9 mouse cellular contexts compared by ENCODE assay signal in the genomic region with DNA sequence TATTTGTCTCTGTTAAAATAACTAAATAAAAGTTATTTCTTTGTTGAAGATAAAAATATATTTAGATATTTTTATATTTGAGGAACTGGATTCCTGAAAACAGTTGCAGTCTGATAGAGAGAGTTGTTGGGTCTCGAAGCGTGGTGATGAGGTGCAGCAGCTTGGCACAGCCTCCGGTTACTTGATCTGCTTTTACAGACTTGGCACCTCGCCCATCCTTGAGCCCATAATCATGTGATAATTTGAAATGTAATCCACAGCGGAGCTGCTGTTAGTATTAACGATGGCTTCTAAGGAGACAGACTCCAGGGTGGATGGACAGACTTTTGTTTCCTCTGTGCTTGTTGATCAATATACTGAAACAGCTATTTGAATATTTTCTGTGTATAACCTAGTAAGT. TPM values are rescaled to one million over a fixed set of nuclear protein-coding genes. Genes with fewer than 3 reads are reported as not detected.
A peak's percentile ranks its signal among the peaks of the same experiment; 100 is the strongest.
DNase-seq lines count a peak whose midpoint lies in the region; ATAC-seq and TF ChIP-seq lines count a peak whose summit lies in the region.
"Had no signal": no experiment of that assay in that cellular context is flagged by ENCODE, and none has a peak within 500 bp of the region (broad histone marks: within the 10 kb centered on the region; RNA-seq: fewer than 3 reads in every experiment).

No protein-coding gene starts in this region.

- TF ChIP-seq POLR2A in limb, embryonic 14.5 days (IDR thresholded peaks at IDR 0.05; ENCODE audit: borderline replicate concordance, extremely low read depth, insufficient read depth, insufficient read length): no peak

- H3K9ac ChIP-seq in neural tube, embryonic 14.5 days (replicated peaks; ENCODE audit: low read depth, low read length): no peak overlapping the region
- no peak overlapping the region for H3K9ac ChIP-seq in hindbrain, embryonic 15.5 days
- no peak overlapping the region for H3K9ac ChIP-seq in limb, embryonic 14.5 days (ENCODE audit: low read depth, low read length, severe bottlenecking)
- H3K9ac ChIP-seq: limb, embryonic 15.5 days had no signal

- H3K27me3 ChIP-seq in neural tube, embryonic 14.5 days (ENCODE audit: control insufficient read depth, insufficient read depth, low read length): no peaks in the 10 kb centered on the region
- H3K27me3 ChIP-seq in hindbrain, embryonic 15.5 days: no peaks in the 10 kb centered on the region
- H3K27me3 ChIP-seq in limb, embryonic 14.5 days (ENCODE audit: control insufficient read depth, insufficient read depth, low read length): no peaks in the 10 kb centered on the region
- H3K27me3 ChIP-seq: limb, embryonic 15.5 days had no signal

- H3K4me2 ChIP-seq in neural tube, embryonic 14.5 days (ENCODE audit: low read depth, low read length): no peak overlapping the region
- no peak overlapping the region for H3K4me2 ChIP-seq in hindbrain, embryonic 15.5 days
- H3K4me2 ChIP-seq in limb, embryonic 14.5 days (replicated peaks; ENCODE audit: low read depth, low read length, severe bottlenecking): no peak overlapping the region
- H3K4me2 ChIP-seq: limb, embryonic 15.5 days had no signal

- H3K4me3 ChIP-seq in neural tube, embryonic 14.5 days (ENCODE audit: low read depth, low read length): no peak overlapping the region
- no peak overlapping the region for H3K4me3 ChIP-seq in hindbrain, embryonic 15.5 days
- H3K4me3 ChIP-seq in limb, embryonic 14.5 days (replicated peaks; ENCODE audit: low read length): no peak overlapping the region
- H3K4me3 ChIP-seq: limb, embryonic 15.5 days had no signal

- WGBS in neural tube, embryonic 14.5 days: 28% methylated on average over 6 of the region's 6 CpGs
- WGBS in hindbrain, embryonic 15.5 days: 22% methylated on average over 6 of the region's 6 CpGs
- 12% methylated on average over 6 of the region's 6 CpGs for WGBS in limb, embryonic 14.5 days

- no peak for DNase-seq in neural tube, embryonic 10.5 days (ENCODE audit: extremely low spot score, low spot score)
- DNase-seq in brain, adult 2 months (ENCODE audit: low read depth, low spot score): peak; percentile 82
- peak; percentile 84 for DNase-seq in gastrocnemius, adult 18-20 months (ENCODE audit: low spot score)
- peak; percentile 68 for DNase-seq in limb, embryonic 14.5 days (ENCODE audit: low spot score)
- peak; percentile 71 to 75 for DNase-seq in right cerebral cortex, postnatal 10 days (ENCODE audit: low spot score in 2 of 2)
- DNase-seq in c-Kit-positive CD71-positive TER-119-positive erythroid progenitor cells, embryonic 14.5 days (ENCODE audit: low spot score): no peak

- peak; percentile 61 for ATAC-seq in neural tube, embryonic 14.5 days (ENCODE audit: low read depth)
- peak; percentile 54 for ATAC-seq in hindbrain, embryonic 15.5 days (ENCODE audit: low FRiP score, low read depth)
- ATAC-seq in limb, embryonic 14.5 days (ENCODE audit: low FRiP score, low read depth): no peak

- H3K36me3 ChIP-seq in neural tube, embryonic 14.5 days (ENCODE audit: control insufficient read depth, insufficient read depth, low read length): no peaks in the 10 kb centered on the region
- H3K36me3 ChIP-seq in hindbrain, embryonic 15.5 days: no peaks in the 10 kb centered on the region
- 0 out of 2 replicates have a peak, but pooled peaks cover 3% of the 10 kb centered on the region for H3K36me3 ChIP-seq in limb, embryonic 14.5 days (ENCODE audit: control insufficient read depth, insufficient read depth, low read length)
- H3K36me3 ChIP-seq: limb, embryonic 15.5 days had no signal

- H3K27ac ChIP-seq in neural tube, embryonic 14.5 days (ENCODE audit: low read depth, low read length): no peak overlapping the region
- no peak overlapping the region for H3K27ac ChIP-seq in hindbrain, embryonic 15.5 days (replicated peaks)
- H3K27ac ChIP-seq in limb, embryonic 14.5 days (replicated peaks; ENCODE audit: low read depth, low read length): no peak overlapping the region
- H3K27ac ChIP-seq: limb, embryonic 15.5 days had no signal

- peaks cover 32% of the 10 kb centered on the region; the same call in 1 of the 2 replicates for H3K4me1 ChIP-seq in neural tube, embryonic 14.5 days (ENCODE audit: control insufficient read depth, insufficient read depth, low read length)
- H3K4me1 ChIP-seq in hindbrain, embryonic 15.5 days (replicated peaks): peaks cover 25% of the 10 kb centered on the region
- peaks cover 24% of the 10 kb centered on the region for H3K4me1 ChIP-seq in limb, embryonic 14.5 days (ENCODE audit: control insufficient read depth, insufficient read depth, low read length)

- H3K9me3 ChIP-seq in neural tube, embryonic 14.5 days (ENCODE audit: control insufficient read depth, low read length): no peaks in the 10 kb centered on the region
- no peaks in the 10 kb centered on the region for H3K9me3 ChIP-seq in hindbrain, embryonic 15.5 days
- H3K9me3 ChIP-seq in limb, embryonic 14.5 days (ENCODE audit: control insufficient read depth, low read length): no peaks in the 10 kb centered on the region
- H3K9me3 ChIP-seq: limb, embryonic 15.5 days had no signal

RNA-seq across cellular contexts. Expression of a gene that starts 35.3 kb away (rescaled TPM):
- polyA plus RNA-seq in neural tube, embryonic 14.5 days (2014; fragmentation: Nextera tagmentation; extraction: Ambion mirVana): 19.9 and 28.3 TPM in 2 replicates
- 10 to 100 TPM; 28.4 to 32.2 TPM for total RNA-seq in gastrocnemius, adult 18-20 months (2021)
- polyA plus RNA-seq in hindbrain, embryonic 15.5 days (2015; fragmentation: Nextera tagmentation; extraction: Ambion mirVana): 10.6 and 13.5 TPM in 2 replicates
- polyA plus RNA-seq in limb, embryonic 14.5 days (2012; rRNA removed): 17.3 and 18.0 TPM in 2 replicates
- 12.2 and 14.4 TPM in 2 replicates for polyA plus RNA-seq in limb, embryonic 14.5 days (2014; fragmentation: Nextera tagmentation; extraction: Ambion mirVana)

RNA-seq across cellular contexts. Expression of a gene that starts 53.0 kb away (rescaled TPM):
- 132 and 140 TPM in 2 replicates for polyA plus RNA-seq in neural tube, embryonic 14.5 days (2014; fragmentation: Nextera tagmentation; extraction: Ambion mirVana)
- total RNA-seq in gastrocnemius, adult 18-20 months (2021): 10 to 100 TPM; 54.6 to 58.7 TPM
- polyA plus RNA-seq in hindbrain, embryonic 15.5 days (2015; fragmentation: Nextera tagmentation; extraction: Ambion mirVana): 109 and 112 TPM in 2 replicates
- polyA plus RNA-seq in limb, embryonic 14.5 days (2012; rRNA removed): 38.4 and 38.5 TPM in 2 replicates
- 60.2 and 62.5 TPM in 2 replicates for polyA plus RNA-seq in limb, embryonic 14.5 days (2014; fragmentation: Nextera tagmentation; extraction: Ambion mirVana)

Comparison
In these comparisons a context has a peak if more than half of its experiments do, and no peak if none do; other contexts are left out.
1. DNase-seq: peak in brain, adult 2 months (single experiment), gastrocnemius, adult 18-20 months (single experiment), limb, embryonic 14.5 days (single experiment) and right cerebral cortex, postnatal 10 days (2 of 2); none in neural tube, embryonic 10.5 days (single experiment) and c-Kit-positive CD71-positive TER-119-positive erythroid progenitor cells, embryonic 14.5 days (single experiment).